Comparison of ENCODE assay signal across 15 mouse cellular contexts in the genomic region with DNA sequence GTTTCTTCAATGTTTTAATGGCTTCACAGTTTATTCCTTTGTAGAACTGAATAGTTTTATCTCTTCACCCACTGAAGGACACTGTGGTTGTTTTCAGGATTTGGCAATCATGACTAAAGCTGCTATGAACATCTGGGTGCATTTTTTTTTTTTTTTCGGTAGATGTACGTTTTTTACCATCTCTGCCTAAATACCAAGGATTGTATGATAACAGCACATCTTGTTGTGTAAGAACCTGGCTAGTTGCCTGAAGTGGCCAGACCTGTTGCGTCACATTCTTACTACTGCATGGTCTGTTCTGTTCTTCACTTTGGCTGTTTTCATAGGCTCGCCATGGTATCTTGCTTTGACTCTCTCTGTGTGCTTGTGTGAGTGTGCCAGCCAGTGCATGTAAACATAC. TPM values are rescaled to one million over a fixed set of nuclear protein-coding genes. Genes with fewer than 3 reads are reported as not detected.
DNase-seq lines count a peak whose midpoint lies in the region; ATAC-seq lines count a peak whose summit lies in the region.
"Had no signal": no experiment of that assay in that cellular context is flagged by ENCODE, and none has a peak within 500 bp of the region (broad histone marks: within the 10 kb centered on the region; RNA-seq: fewer than 3 reads in every experiment).

No protein-coding gene starts in this region.

- no peaks in the 10 kb centered on the region for H3K27me3 ChIP-seq in kidney, embryonic 16.5 days (ENCODE audit: insufficient read depth, low read length)
- H3K27me3 ChIP-seq: lung, embryonic 15.5 days; neural tube, embryonic 15.5 days had no signal

- no peak overlapping the region for H3K27ac ChIP-seq in kidney, embryonic 16.5 days (ENCODE audit: low read length)
- H3K27ac ChIP-seq: limb, embryonic 10.5 days; lung, embryonic 15.5 days; neural tube, embryonic 15.5 days had no signal

- ATAC-seq in kidney, embryonic 16.5 days (ENCODE audit: low FRiP score, low TSS enrichment): no peak
- ATAC-seq: forebrain, embryonic 16.5 days had no signal

- H3K4me2 ChIP-seq in kidney, embryonic 16.5 days (replicated peaks; ENCODE audit: low read depth, low read length): no peak overlapping the region
- H3K4me2 ChIP-seq: lung, embryonic 15.5 days; neural tube, embryonic 15.5 days had no signal

- WGBS in kidney, embryonic 16.5 days: 83% methylated on average over 4 of the region's 4 CpGs

- peak; percentile 59 for DNase-seq in 3134 (ENCODE audit: extremely low read depth, insufficient read length, low spot score)
- peak; percentile 96 for DNase-seq in 3T3-L1 (ENCODE audit: low read depth, low spot score)
- DNase-seq in adrenal gland, postnatal 25 days: peak; percentile 38
- peak; percentile 58 for DNase-seq in lung, postnatal 10 days
- no peak for DNase-seq in testis, postnatal 10 days (ENCODE audit: low spot score)
- no peak for DNase-seq in gastrocnemius, postnatal 4 days (ENCODE audit: low spot score in 2 of 2)
- DNase-seq: heart, postnatal 10 days; kidney, postnatal 4 days; layer of hippocampus, postnatal 36 days; right cerebral cortex, postnatal 25 days had no signal

- H3K9me3 ChIP-seq in kidney, embryonic 16.5 days (ENCODE audit: low read length): no peaks in the 10 kb centered on the region
- H3K9me3 ChIP-seq: limb, embryonic 10.5 days; lung, embryonic 15.5 days; neural tube, embryonic 15.5 days had no signal

- H3K9ac ChIP-seq in kidney, embryonic 16.5 days (replicated peaks; ENCODE audit: low read length): no peak overlapping the region
- H3K9ac ChIP-seq: lung, embryonic 15.5 days; neural tube, embryonic 15.5 days had no signal

- H3K36me3 ChIP-seq in kidney, embryonic 16.5 days (ENCODE audit: insufficient read depth, low read length): no peaks in the 10 kb centered on the region
- H3K36me3 ChIP-seq: lung, embryonic 15.5 days; neural tube, embryonic 15.5 days had no signal

- H3K4me1 ChIP-seq in kidney, embryonic 16.5 days (ENCODE audit: insufficient read depth, low read length): peaks cover 6% of the 10 kb centered on the region
- H3K4me1 ChIP-seq: neural tube, embryonic 15.5 days had no signal

- no peak overlapping the region for H3K4me3 ChIP-seq in kidney, embryonic 16.5 days (ENCODE audit: low read length)
- H3K4me3 ChIP-seq: limb, embryonic 10.5 days; lung, embryonic 15.5 days; neural tube, embryonic 15.5 days had no signal

RNA-seq across cellular contexts. Expression of a gene that starts 10.4 kb away (rescaled TPM):
- total RNA-seq in adrenal gland, postnatal 25 days (2021): 41.0 and 44.0 TPM in 2 replicates
- polyA plus RNA-seq in kidney, embryonic 16.5 days (2015; fragmentation: Nextera tagmentation; extraction: Ambion mirVana): 40.7 and 45.5 TPM in 2 replicates
- total RNA-seq in gastrocnemius, postnatal 4 days (2021): 10 to 100 TPM; 10.1 to 10.9 TPM

Comparison
In these comparisons a context has a peak if more than half of its experiments do, and no peak if none do; other contexts are left out.
1. DNase-seq: peak in 3134 (single experiment), 3T3-L1 (single experiment), adrenal gland, postnatal 25 days (single experiment) and lung, postnatal 10 days (single experiment); none in testis, postnatal 10 days (single experiment) and gastrocnemius, postnatal 4 days (0 of 2).